Mouse (Mus musculus) megakaryocyte, adult 5-6 weeks (primary cell): ENCODE data around the gene Eno3. TPM values are rescaled to one million over a fixed set of nuclear protein-coding genes. Genes with fewer than 3 reads are reported as not detected.

ENCODE experiments used
- ATAC-seq: 2 replicates; pipeline ENCODE4 v1.8.0; 2016; ENCODE audit warnings: mild to moderate bottlenecking, inconsistent platforms; ENCODE audit not compliant: poor library complexity, severe bottlenecking
- total RNA-seq, 2 experiments: library from RNA; stranded (forward) in 1 of 2; stranded (reverse) in 1 of 2; fragments of 153-499, 151-499 nt in 1 of 2; fragments of 221-1000, 200-1000 nt in 1 of 2; gene quantifications; 2 replicates each; pipeline versions ENCODE4 v1.2.3 to v1.2.4; 2015 to 2017

Eno3 gene
- 6.3 and 7.8 TPM in 2 replicates for total RNA-seq (2015)
- 5.9 and 8.2 TPM in 2 replicates for total RNA-seq (2017)

GRCm38 (mm10) chr11:70656964-70657363 is at the start of gene Eno3:
Eno3 (plus strand) TSS chr11:70657202.
- ATAC-seq, result no peak

DNA sequence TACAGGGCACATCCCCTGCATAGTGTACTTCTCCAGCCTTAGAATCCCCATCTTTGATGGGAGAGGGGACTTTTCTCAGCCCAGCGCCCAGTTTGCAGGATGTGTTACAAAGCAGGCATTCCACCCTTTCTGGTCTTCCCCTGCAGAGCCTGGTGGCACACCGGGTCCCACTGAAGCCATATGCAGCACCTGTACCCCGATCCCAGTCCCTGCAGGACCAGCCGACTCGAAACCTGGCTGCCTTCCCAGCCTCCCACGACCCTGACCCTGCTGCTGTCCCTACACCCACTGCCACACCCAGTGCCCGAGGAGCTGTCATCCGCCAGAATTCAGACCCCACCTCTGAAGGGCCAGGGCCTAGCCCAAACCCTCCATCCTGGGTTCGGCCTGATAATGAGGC is 49.4 kb upstream of the Eno3 start:
- ATAC-seq, result no peak

DNA sequence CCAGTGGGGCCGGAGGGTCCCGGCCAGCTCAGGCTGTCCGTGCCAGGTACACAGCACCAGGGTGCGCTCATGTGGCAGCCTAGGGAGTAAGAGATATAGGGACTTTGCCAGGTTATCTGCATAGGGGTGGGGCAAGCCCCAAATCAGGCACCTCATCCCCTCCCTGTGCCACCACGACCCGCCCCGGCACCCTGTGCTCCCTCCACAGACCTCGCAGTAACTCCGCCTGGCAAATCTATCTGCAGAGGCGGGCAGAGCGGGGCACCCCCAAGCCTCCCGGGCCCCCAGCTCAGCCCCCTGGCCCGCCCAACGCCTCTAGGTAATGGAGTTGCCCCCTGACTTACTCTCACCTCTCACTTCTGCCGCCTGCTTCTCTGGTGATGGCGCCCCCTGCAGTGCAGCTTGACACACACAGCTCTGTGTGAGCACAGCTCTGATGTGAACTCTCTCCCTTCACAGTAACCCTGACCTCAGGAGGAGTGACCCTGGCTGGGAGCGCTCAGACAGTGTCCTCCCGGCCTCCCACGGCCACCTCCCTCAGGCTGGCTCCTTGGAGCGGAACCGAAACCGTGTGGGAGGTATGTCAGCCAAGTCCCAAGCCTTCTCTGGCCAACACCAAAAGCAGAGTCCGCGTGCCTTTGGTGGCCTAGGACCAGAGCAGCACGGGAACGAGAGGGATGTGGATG is 48.5 kb upstream of the Eno3 start:
- ATAC-seq, result no peak

- no peak for ATAC-seq
These were observed 46.2 kb upstream of the Eno3 start for GRCm38 (mm10) chr11:70610752-70611151.

DNA sequence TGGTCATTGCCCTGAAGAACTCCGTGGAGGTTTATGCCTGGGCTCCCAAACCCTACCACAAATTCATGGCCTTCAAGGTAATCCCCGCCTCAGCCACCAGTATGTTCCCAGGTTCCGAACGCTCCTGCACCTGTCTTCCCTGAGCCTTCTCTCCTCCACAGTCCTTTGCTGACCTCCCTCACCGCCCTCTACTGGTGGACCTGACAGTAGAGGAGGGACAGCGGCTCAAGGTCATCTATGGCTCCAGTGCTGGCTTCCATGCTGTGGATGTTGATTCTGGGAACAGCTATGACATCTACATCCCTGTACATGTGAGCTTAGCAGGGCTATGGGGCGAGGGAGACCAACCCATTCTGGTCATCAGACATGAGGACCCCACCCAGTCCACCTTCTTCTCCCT is 44.5 kb upstream of the Eno3 start:
- no peak for ATAC-seq

DNA sequence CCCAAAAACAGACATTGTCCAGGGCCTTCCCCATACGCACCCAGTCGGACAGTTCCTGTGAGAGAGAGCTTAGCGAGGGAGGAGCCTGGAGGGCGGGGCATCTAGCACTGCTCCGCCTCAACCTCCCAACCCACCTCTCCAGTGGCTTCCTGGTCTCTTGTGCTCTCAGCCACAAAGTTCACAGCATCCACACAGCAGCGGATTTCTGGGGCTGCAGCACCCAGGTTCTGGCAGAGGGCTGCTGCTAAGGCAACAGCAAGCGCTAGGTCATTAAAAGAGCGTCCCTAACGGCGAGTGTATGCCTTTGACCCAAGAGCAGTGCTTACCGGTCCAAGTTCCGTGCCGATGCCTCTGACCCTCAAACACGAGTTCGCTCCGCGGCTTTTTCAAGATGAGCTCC is 41.9 kb upstream of the Eno3 start:
- peak; percentile 98 for ATAC-seq

GRCm38 (mm10) chr11:70615516-70616093 is 41.4 kb upstream of the Eno3 start, which contains the start of gene 4930544D05Rik:
4930544D05Rik (plus strand) TSS chr11:70615848.
- ATAC-seq, result peak; percentile 41

- no peak for ATAC-seq
These were observed 37.9 kb upstream of the Eno3 start, which contains the start of gene Chrne for GRCm38 (mm10) chr11:70619101-70619500. Chrne (minus strand) TSS chr11:70619216.

- ATAC-seq, result peak; percentile 35; the same call in 1 of the 2 replicates
These were observed 34.8 kb upstream of the Eno3 start for GRCm38 (mm10) chr11:70621972-70622814.

- no peak for ATAC-seq
These were observed 33.8 kb upstream of the Eno3 start for GRCm38 (mm10) chr11:70623053-70623742.

DNA sequence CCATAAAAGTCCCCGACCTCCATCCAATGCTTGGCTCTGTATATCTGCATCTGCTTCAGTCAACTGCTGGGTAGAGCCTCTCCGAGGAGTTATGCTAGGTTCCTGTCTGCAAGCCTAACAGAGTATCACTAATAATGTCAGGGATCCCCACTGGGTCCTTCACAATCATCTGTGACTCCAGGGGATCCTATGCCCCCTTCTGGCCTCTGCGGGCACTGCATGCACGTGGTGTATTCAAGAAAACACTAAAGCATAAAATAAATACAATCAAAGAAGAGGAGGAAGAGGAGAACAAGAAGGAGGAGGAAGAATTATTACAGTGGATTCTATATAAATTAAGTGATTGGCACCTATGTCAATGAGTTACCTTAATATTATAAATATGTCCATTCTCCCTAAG is 31.5 kb upstream of the Eno3 start:
- peak; percentile 77 for ATAC-seq

- no peak for ATAC-seq
These were observed 30.1 kb upstream of the Eno3 start for GRCm38 (mm10) chr11:70626877-70627276.

GRCm38 (mm10) chr11:70628431-70628830 is 28.6 kb upstream of the Eno3 start:
- no peak for ATAC-seq

DNA sequence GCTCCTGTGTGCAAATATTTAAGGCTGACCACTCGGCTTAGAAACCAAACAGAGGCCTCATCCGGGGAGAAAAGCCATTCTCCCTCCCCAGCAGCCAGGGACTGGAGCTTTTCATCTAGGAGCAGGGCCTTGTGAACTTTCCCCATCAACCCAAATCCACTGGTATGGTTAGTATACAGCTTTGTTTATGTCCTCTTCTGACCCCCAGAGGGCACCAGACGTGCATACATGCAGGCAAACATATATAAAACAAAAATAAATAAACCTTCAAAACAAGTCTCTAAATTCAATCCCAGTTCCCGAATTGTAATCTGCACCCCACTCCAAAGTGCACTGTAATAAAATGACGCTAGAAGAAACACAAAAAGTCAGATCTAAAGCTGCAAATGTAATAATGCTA is 27.4 kb upstream of the Eno3 start:
- peak; percentile 70 for ATAC-seq

GRCm38 (mm10) chr11:70630129-70630528 is 26.9 kb upstream of the Eno3 start:
- ATAC-seq, result no peak

- no peak for ATAC-seq
These were observed 21.4 kb upstream of the Eno3 start for GRCm38 (mm10) chr11:70635601-70636000.

DNA sequence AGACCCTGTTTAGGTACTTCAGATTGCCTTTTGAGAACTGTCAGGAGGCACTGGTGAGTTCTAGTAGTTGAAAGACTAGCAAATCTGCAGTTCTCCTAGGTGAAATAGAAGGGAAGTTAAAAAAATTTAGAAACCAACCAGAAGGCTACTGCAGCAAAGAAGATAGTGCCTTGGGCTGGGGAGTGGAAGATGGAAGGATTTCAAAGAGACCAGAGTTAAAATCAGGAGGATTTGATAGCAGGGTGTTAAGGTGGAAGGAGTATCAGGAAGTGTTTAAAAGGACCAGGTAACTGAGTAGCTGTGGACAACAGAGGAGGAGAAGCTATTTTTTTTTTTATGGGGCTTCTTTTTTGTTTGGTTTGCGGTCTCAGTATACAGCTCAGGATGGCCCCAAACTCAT is 19.2 kb upstream of the Eno3 start:
- no peak for ATAC-seq

DNA sequence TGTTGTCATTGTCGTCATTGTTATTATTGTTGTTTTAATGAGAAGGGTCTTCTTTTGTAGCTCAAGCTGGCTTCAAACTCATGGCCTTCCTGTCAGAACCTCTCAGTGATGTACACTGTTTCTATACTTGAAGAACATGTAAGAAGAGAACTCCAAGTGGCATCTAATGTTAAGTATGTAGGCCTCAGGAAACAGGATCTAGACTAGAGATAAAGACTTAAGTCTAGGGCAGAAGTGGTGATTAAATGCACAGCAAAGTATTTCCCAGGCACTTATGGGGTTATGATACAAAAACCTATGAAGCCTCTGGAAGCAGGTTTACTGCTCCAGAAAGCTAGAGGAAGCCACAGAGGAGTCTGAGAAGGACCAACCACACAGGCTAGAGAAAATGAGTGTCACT is 18.7 kb upstream of the Eno3 start:
- no peak for ATAC-seq

DNA sequence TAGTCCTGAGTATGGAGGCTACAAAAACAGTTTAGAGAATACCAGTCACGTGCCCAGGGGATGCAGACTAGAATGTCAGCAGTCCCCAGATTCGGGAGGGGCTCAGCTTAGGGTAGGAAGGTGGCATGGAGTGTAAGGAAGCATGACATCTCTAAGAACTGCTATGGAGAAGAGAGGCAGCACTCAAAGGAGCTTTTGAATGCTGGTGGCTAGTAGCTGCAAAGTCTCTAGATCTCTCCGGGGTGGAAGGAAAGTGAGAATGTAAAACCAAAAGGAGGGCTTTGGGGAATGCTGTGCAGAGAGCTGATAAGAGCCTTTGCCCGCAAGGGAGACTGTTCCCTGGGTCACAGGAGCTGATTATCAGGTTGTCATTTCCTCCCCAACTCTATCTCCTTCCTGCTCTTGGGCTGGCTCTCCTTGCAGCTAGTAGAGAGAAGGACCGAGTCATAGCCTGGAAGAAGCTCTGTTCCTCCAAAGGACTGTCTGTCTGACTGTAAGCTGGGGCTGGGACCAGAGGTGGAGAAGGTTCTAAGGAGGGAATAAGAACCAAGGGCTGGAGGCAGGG is 18.2 kb upstream of the Eno3 start, which contains the start of gene Gp1ba:
Gene Gp1ba (plus strand): TSS at position 409 of the 565 bp plus-strand sequence.
- ATAC-seq, result no peak; the same call in 1 of the 2 replicates

- ATAC-seq, result no peak
These were observed 17.0 kb upstream of the Eno3 start for GRCm38 (mm10) chr11:70639976-70640375.

DNA sequence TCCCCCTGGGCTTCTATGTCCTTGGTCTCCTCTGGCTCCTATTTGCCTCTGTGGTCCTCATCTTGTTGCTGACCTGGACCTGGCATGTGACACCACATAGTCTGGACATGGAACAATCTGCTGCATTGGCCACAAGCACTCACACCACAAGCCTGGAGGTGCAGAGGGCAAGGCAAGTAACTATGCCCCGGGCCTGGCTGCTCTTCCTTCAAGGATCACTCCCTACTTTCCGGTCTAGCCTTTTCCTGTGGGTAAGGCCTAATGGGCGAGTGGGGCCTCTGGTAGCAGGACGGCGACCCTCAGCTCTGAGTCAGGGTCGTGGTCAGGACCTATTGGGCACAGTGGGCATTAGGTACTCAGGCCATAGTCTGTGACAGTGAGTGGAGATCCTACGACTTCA is 15.8 kb upstream of the Eno3 start:
- no peak for ATAC-seq
